Mouse (Mus musculus) lung, postnatal 0 days (tissue): ENCODE measurements around the gene Ccdc7a.

Experiments
- CTCF ChIP-seq: IDR thresholded peaks from 2 replicates; pipeline ENCODE4 v1.5.1; 2016; ENCODE audit warnings: antibody characterized with exemption, mild to moderate bottlenecking
- EP300 ChIP-seq: IDR thresholded peaks from 2 replicates; pipeline ENCODE4 v1.6.1; 2016; ENCODE audit warnings: antibody characterized with exemption, mild to moderate bottlenecking, control low read depth

- TF ChIP-seq EP300 (no peak), CTCF (no peak)
These were observed 329.6 kb downstream of the Ccdc7a start for GRCm38 (mm10) chr8:128735692-128736091.
